Mouse (Mus musculus): Measurements from ENCODE around the gene Hipk3.

Gene Hipk3

DNA sequence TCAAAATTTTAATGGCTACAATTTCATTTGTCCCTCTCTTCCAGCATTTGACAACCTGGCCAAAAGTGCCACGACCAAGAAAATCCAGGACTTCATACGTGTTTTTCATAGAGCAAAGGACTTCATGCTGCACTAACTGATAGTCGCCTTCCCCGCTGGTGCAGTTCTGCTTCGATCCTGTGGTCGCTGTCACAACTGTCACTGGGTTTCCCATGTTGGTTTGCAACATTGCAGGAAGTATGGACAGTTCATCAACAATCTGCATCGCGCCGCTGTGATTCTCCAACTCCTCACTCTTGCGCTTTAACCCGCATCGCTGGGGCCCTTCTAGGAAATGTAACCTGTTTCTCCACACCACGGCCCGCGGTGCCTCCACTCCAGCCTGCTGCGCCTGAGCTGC is 23.1 kb downstream of the Hipk3 start:
- ATAC-seq (ENCODE audit: low TSS enrichment), result no peak

- ATAC-seq (ENCODE audit: low TSS enrichment), result no peak
Observed at GRCm38 (mm10) chr2:104470536-104470935, 23.7 kb downstream of the Hipk3 start.

DNA sequence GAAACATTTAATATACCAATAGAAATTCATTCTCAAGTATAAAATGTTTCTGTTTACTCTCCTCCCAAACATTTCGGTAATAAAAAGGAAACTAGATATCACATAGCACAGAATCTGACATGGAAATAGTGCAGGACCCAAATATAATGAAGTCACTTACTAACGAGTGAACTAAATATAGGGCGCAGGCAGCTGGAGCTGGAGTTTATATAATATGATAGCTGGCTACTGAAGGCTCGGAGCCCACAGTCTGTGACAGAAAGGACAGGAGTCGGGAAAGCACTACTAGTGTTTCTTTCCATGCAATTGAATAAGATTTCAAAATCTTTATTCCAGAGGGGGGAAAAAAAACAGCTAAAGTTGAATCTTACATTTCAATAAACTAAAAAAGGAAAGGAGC is 25.8 kb downstream of the Hipk3 start:
- ATAC-seq (ENCODE audit: low TSS enrichment), result peak; percentile 86

DNA sequence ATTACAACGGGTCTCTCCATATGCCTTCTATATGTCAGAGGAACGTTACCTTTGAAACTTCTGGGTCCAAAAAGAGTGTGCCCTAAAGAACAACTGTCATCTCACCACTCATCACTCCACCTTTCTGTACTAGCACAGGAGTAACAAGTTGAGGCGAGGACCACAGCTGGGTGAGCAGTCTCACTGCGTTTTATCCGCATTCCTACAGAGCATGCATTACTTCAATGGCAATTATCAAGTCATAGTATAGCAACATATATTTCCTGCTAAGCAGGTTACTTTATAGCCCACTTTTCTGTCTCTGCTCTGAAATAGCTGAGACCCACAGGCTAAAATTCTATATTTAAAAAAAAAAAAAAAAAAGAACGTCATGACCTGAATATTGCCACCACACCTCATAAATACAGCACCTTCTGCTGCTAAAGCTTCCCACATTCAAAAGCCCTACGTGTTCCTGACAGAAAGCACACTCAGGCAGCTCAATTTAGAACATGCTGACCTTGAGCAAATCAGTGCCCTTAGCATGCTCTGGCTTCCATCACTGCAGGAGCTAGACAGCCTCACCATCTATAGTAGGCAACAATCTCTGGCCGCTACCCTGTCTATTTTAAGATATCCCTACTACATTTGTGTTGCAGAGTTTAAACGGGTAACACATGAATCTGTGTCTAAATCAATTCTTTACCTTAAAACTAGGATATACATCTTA is 27.2 kb downstream of the Hipk3 start:
- peak; percentile 46 for ATAC-seq (ENCODE audit: low TSS enrichment)

DNA sequence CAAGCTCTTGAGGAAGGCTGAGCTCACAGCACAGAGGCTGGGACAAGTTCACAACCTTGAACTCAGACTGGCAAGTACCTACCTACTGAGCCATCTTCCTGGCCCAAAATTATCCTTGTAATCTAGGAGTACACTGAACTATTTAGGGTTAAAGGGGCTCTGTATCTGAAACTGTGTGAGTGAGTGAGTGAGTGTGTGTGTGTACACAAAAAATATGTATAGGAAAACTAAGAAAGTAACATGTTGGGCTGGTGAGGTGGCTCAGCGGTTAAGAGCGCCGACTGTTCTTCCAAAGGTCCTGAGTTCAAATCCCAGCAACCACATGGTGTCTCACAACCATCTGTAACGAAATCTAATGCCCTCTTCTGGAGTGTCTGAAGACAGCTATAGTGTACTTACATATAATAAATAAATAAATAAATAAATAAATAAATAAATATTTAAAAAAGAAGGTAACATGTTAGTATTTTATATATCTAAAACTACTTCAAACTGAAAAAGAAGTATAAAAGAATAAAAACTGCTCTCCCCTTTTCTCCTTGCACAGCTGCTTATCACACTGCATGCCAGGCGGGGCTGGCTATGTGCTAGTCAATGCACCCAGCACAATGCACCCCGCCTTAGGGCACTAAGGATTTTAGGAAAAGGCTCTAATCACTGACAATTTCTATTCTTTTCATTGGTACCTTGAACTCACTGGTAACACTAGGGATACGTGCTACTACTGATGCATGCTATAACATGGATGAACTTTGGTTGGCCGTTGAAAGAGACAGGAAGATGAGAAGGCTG is 28.4 kb downstream of the Hipk3 start:
- no peak for ATAC-seq (ENCODE audit: low TSS enrichment)

DNA sequence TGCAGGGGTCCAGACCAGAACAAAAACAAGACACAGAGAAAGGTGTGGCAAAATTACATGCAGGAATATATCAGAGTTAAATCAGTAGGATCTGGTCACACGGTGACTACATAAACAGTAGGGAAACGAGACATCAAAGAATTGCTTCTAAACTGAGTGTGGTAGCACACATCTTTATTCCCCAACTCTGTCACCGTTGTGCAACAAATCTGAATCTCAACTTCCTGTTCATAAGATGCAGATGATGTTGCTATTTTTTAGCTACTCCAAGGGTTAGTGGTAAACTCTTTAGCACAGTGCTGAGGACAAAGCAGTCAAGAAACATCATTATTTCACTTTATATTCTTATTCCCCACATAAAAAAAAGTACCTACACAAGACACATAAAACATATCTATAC is 34.2 kb downstream of the Hipk3 start:
- ATAC-seq (ENCODE audit: low TSS enrichment), result no peak

- ATAC-seq (ENCODE audit: low TSS enrichment), result peak; percentile 81
Observed at GRCm38 (mm10) chr2:104458569-104459332, 35.5 kb downstream of the Hipk3 start.

GRCm38 (mm10) chr2:104457106-104457505 is 37.1 kb downstream of the Hipk3 start:
- no peak for ATAC-seq (ENCODE audit: low TSS enrichment)

- no peak for ATAC-seq (ENCODE audit: low TSS enrichment)
Observed at GRCm38 (mm10) chr2:104450685-104451084, 43.6 kb downstream of the Hipk3 start.

GRCm38 (mm10) chr2:104449191-104449590 is 45.1 kb downstream of the Hipk3 start:
- ATAC-seq (ENCODE audit: low TSS enrichment), result no peak

- ATAC-seq (ENCODE audit: low TSS enrichment), result no peak
Observed at GRCm38 (mm10) chr2:104448201-104448600, 46.0 kb downstream of the Hipk3 start.

GRCm38 (mm10) chr2:104446016-104446415 is 48.2 kb downstream of the Hipk3 start:
- ATAC-seq (ENCODE audit: low TSS enrichment), result no peak

DNA sequence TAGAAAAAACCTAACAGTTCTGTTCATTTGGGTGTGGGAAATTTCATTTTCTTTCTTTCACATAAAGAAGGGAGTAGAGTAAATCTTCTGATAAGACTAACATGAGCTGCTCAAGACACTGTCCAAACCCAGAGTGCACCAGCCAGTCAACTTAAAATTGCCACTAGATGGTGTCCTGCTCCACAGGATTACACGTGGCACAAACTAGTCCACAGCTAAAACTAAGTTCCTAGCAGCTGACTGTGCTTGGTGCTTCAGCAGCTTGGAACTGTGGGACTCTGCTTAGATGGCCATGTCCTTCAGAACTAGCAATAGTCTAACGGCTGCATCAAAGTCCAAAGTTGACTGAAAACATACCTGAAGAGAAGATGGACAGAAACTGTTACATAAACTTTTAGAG is 49.5 kb downstream of the Hipk3 start:
- ATAC-seq (ENCODE audit: low TSS enrichment), result peak; percentile 89

DNA sequence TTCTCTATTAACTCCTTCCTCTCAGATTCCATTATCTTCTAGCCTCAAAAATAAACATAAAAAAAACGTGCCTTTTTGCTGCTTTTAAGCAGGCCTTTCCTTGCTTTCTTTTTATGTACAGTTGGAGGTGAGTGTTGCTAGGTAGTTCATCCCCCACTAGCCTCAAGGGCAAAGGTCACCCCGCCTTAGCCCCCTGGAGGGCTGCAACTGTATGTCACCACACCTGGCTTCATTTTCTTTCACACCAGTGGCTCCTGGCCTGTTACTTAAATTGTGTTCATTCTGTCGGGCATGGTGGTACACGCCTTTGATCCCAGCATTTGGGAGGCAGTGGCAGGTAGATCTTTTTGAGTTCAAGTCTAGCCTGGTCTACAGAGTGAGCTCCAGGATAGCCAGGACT is 51.9 kb downstream of the Hipk3 start:
- no peak for ATAC-seq (ENCODE audit: low TSS enrichment)

GRCm38 (mm10) chr2:104436226-104436625 is 58.0 kb downstream of the Hipk3 start:
- no peak for ATAC-seq (ENCODE audit: low TSS enrichment)

GRCm38 (mm10) chr2:104431067-104431466 is 63.2 kb downstream of the Hipk3 start:
- ATAC-seq (ENCODE audit: low TSS enrichment), result no peak

GRCm38 (mm10) chr2:104430566-104430965 is 63.7 kb downstream of the Hipk3 start:
- ATAC-seq (ENCODE audit: low TSS enrichment), result no peak

DNA sequence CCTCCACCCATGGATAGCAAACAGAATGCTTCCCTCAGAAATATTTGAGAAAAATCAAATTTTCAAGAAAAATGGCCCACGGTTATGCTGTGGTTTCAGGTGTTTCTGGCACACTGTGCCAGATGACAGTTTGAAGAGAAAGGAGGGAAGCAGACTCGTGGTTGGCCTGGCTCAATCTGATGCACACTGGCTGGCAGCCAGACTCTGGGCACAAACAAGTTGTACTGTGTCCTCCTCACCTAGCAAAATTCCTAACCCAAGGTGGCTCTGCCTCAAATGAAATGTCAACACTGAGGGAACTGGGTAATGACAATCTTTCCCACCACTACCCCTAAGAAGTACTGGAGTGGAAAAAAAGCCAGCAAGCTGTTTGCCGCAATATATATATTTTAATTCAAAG is 68.1 kb downstream of the Hipk3 start:
- ATAC-seq (ENCODE audit: low TSS enrichment), result no peak

- peak; percentile 67 for ATAC-seq (ENCODE audit: low TSS enrichment)
Observed at GRCm38 (mm10) chr2:104422230-104422629, 72.0 kb downstream of the Hipk3 start.

- 0 out of 2 replicates have a peak, but pooled peaks have one; percentile 10 for ATAC-seq (ENCODE audit: low TSS enrichment)
Observed at GRCm38 (mm10) chr2:104420805-104421204, 73.4 kb downstream of the Hipk3 start.

- ATAC-seq (ENCODE audit: low TSS enrichment), result no peak
Observed at GRCm38 (mm10) chr2:104419999-104420398, 74.2 kb downstream of the Hipk3 start.

DNA sequence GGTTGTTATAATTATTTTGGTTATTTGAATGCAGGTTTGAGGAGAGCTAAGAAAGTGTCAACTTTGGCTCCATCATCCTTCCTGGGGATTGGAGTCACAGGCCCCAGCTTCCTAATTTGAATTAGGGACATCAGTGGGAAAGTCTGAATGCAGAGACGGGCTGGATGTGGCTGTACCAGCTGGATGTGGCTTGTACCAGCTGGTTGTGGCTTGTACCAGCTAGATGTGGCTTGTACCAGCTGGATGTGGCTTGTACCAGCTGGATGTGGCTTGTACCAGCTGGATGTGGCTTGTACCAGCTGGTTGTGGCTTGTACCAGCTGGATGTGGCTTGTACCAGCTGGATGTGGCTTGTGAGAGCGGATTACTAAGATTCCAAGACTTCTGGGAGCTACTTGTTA is 74.8 kb downstream of the Hipk3 start:
- no peak for ATAC-seq (ENCODE audit: low TSS enrichment)

DNA sequence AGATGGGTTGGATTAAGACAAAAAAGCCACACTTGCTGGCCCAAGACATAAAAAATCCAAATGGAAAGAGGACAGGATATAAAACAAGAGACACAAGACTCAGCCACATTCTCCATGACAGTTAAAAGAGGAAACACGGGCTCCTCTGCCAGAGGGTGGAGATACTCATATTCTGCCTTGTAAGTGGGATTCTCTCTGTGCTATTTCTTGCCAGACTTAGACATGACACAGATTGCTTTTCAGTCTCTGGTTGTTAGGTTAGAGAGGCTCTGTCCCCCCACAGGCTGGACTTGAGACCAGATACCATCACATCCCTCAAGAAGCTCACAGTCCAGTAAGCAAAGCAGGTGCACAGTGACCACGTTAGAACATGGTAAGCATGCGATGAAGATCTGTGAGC is 81.2 kb downstream of the Hipk3 start:
- peak; percentile 38 for ATAC-seq (ENCODE audit: low TSS enrichment)

All from frontal cortex, adult (tissue).